Mouse (Mus musculus) megakaryocyte, embryonic 14.5 days (primary cell): ENCODE measurements around the gene Zfp36l2. TPM values are rescaled to one million over a fixed set of nuclear protein-coding genes. Genes with fewer than 3 reads are reported as not detected.

ENCODE experiments used
- H3K27me3 ChIP-seq: replicated peaks from 2 replicates; pipeline ENCODE3; 2012; ENCODE audit warnings: inconsistent platforms
- H3K36me3 ChIP-seq: replicated peaks from 2 replicates; pipeline ENCODE3; 2012; ENCODE audit warnings: low read length, inconsistent platforms, mixed read lengths
- H3K4me1 ChIP-seq: 2 replicates; pipeline ENCODE4 v1.6.1; 2012; ENCODE audit warnings: inconsistent platforms
- H3K4me3 ChIP-seq: replicated peaks from 2 replicates; pipeline ENCODE3; 2012; ENCODE audit warnings: moderate library complexity, mild to moderate bottlenecking, inconsistent platforms
- H3K9me3 ChIP-seq: 2 replicates; pipeline ENCODE4 v1.6.1; 2012; ENCODE audit warnings: inconsistent platforms
- FLI1 ChIP-seq: IDR thresholded peaks from 2 replicates; pipeline ENCODE4 v1.6.1; 2012; ENCODE audit warnings: low read length, inconsistent platforms, mixed read lengths
- GATA1 ChIP-seq: IDR thresholded peaks from 3 replicates; pipeline ENCODE4 v1.6.1; 2012; ENCODE audit warnings: mixed read lengths, low read length, inconsistent platforms, borderline replicate concordance
- polyA plus RNA-seq: library from polyadenylated mRNA; stranded (reverse); fragments of >175 nt; gene quantifications from 2 replicates; pipeline ENCODE4 v1.2.3, GENCODE M21; 2012; ENCODE audit warnings: low replicate concordance; ENCODE audit not compliant: insufficient read depth

Gene Zfp36l2
- polyA plus RNA-seq, 1 experiment = 174 TPM

GRCm38 (mm10) chr17:84146458-84147182, 41.1 kb downstream of the Zfp36l2 start:
- TF ChIP-seq FLI1 (no peak), GATA1 (no peak)
- peaks cover 3% of the 10 kb centered on the region for H3K27me3 ChIP-seq
- peaks cover 98% of the 10 kb centered on the region for H3K4me1 ChIP-seq
- no peaks in the 10 kb centered on the region for H3K9me3 ChIP-seq
- H3K4me3 ChIP-seq = peak overlapping the region; percentile 51
- peaks cover 10% of the 10 kb centered on the region for H3K36me3 ChIP-seq

- H3K4me3 ChIP-seq = peak overlapping the region; percentile 83
- peaks cover 6% of the 10 kb centered on the region for H3K36me3 ChIP-seq
- TF ChIP-seq FLI1 (no peak), GATA1 (no peak)
- H3K4me1 ChIP-seq = peaks cover 100% of the 10 kb centered on the region
- peaks cover 3% of the 10 kb centered on the region for H3K27me3 ChIP-seq
- no peaks in the 10 kb centered on the region for H3K9me3 ChIP-seq
Measured at GRCm38 (mm10) chr17:84145826-84146287, 41.9 kb downstream of the Zfp36l2 start.

GRCm38 (mm10) chr17:84144762-84145599, 42.8 kb downstream of the Zfp36l2 start:
- Histone ChIP-seq H3K27me3 (peaks cover 3% of the 10 kb centered on the region), H3K4me3 (peak overlapping the region; percentile 75), H3K9me3 (no peaks in the 10 kb centered on the region), H3K36me3 (peaks cover 2% of the 10 kb centered on the region), H3K4me1 (peaks cover 100% of the 10 kb centered on the region)
- TF ChIP-seq FLI1 (no peak), GATA1 (no peak)

GRCm38 (mm10) chr17:84144130-84144529, 43.6 kb downstream of the Zfp36l2 start:
- H3K36me3 ChIP-seq = peaks cover 2% of the 10 kb centered on the region
- TF ChIP-seq FLI1 (no peak), GATA1 (no peak)

GRCm38 (mm10) chr17:84143219-84143844, 44.4 kb downstream of the Zfp36l2 start:
- H3K9me3 ChIP-seq = no peaks in the 10 kb centered on the region
- TF ChIP-seq FLI1 = no peak
- TF ChIP-seq GATA1 = no peak
- H3K27me3 ChIP-seq = peaks cover 3% of the 10 kb centered on the region
- H3K4me1 ChIP-seq = peaks cover 97% of the 10 kb centered on the region
- peaks cover 2% of the 10 kb centered on the region for H3K36me3 ChIP-seq
- H3K4me3 ChIP-seq = peak overlapping the region; percentile 23

More at GRCm38 (mm10) chr17:84144130-84144529, 43.6 kb downstream of the Zfp36l2 start:
- H3K27me3 ChIP-seq = peaks cover 3% of the 10 kb centered on the region
- H3K9me3 ChIP-seq = no peaks in the 10 kb centered on the region
- H3K4me1 ChIP-seq = peaks cover 97% of the 10 kb centered on the region
- no peak overlapping the region for H3K4me3 ChIP-seq

GRCm38 (mm10) chr17:84141691-84142090, 46.1 kb downstream of the Zfp36l2 start:
- TF ChIP-seq FLI1 (no peak), GATA1 (no peak)
- Histone ChIP-seq H3K4me3 (no peak overlapping the region), H3K36me3 (peaks cover 2% of the 10 kb centered on the region), H3K27me3 (peaks cover 3% of the 10 kb centered on the region), H3K4me1 (peaks cover 96% of the 10 kb centered on the region), H3K9me3 (no peaks in the 10 kb centered on the region)

GRCm38 (mm10) chr17:84140822-84141507, 46.8 kb downstream of the Zfp36l2 start:
- Histone ChIP-seq H3K4me1 (peaks cover 96% of the 10 kb centered on the region), H3K27me3 (peaks cover 6% of the 10 kb centered on the region)

GRCm38 (mm10) chr17:84137393-84138171, 50.2 kb downstream of the Zfp36l2 start:
- no peaks in the 10 kb centered on the region for H3K9me3 ChIP-seq
- H3K4me3 ChIP-seq = peak overlapping the region; percentile 73
- no peak for TF ChIP-seq GATA1
- no peak for TF ChIP-seq FLI1
- H3K36me3 ChIP-seq = no peaks in the 10 kb centered on the region
- peaks cover 3% of the 10 kb centered on the region for H3K27me3 ChIP-seq
- peaks cover 91% of the 10 kb centered on the region for H3K4me1 ChIP-seq

More at GRCm38 (mm10) chr17:84140822-84141507, 46.8 kb downstream of the Zfp36l2 start:
- peak overlapping the region; percentile 78 for H3K4me3 ChIP-seq
- H3K36me3 ChIP-seq = peaks cover 2% of the 10 kb centered on the region
- H3K9me3 ChIP-seq = no peaks in the 10 kb centered on the region
- TF ChIP-seq FLI1 = no peak
- no peak for TF ChIP-seq GATA1
